Mouse (Mus musculus) right cerebral cortex, postnatal 4 days (tissue): Measurements from ENCODE around the gene Psmb3.
"Not testable (repeated sequence)": the region's sequence is repeated elsewhere in the genome, so short reads cannot be mapped to it uniquely, and the experiment has no call there.

ENCODE experiments used
- DNase-seq: peaks from one replicate; pipeline ENCODE4 v3.0.0-alpha.2; 2022

Psmb3 gene

DNA sequence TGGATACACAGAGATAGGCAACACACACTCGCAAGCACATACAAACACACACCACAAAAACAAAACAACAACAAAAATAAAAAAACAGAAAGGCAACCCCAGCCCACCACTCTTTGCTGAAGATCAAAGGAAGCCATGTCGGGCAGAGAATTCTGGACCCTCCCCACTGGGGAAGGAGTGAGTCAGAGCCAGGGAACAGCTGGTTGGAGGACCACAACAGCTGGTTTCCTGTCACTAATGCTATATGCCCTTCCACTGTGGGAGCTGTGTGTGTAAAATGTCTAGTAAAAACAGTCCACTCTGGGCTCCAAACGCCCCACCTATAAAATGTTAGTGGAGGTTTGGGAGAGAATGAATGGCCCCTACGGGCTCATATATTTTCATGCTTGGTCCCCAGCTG is 18.1 kb downstream of the Psmb3 start:
- no peak for DNase-seq

- no peak for DNase-seq
Observed at GRCm38 (mm10) chr11:97723709-97724108, 20.5 kb downstream of the Psmb3 start.

DNA sequence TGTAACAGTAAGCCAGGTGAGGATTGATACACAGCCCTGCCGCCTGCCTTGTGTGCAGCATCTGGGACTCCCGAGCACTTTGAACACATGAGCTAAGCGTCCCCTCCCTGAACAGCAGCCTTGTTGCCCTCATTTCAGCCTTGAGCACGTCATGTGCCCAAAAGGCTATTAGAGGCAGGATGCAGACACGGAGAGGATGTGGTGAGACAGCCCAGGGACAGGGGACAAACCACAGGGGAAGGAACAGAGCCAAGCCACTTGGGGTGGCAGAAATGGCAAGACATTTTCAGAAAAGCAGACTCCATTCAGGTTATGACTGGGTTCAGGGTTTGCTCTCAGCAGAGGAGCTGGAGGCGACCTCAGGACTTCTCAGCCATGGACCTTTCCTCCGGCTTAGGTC is 25.1 kb downstream of the Psmb3 start:
- no peak for DNase-seq

- DNase-seq: no peak
Observed at GRCm38 (mm10) chr11:97728730-97729129, 25.5 kb downstream of the Psmb3 start.

- DNase-seq: no peak
Observed at GRCm38 (mm10) chr11:97733689-97734088, 30.5 kb downstream of the Psmb3 start.

DNA sequence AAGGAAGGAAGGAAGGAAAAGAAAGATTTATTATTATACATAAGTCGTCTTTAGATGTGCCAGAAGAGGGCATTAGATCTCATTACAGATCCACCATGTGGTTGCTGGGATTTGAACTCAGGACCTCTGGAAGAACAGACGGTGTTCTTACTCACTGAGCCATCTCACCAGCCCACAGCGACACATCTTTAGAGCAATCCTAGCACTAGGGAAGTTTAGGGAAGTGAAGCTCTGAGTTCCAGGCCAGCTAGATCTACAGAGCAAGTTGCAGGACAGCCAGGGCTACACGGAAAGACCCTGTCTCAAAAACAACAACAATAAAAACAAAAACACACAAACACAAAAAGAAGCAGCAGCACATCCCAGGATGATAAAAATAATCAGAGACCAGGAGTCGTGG is 31.6 kb downstream of the Psmb3 start:
- not testable (repeated sequence) for DNase-seq

DNA sequence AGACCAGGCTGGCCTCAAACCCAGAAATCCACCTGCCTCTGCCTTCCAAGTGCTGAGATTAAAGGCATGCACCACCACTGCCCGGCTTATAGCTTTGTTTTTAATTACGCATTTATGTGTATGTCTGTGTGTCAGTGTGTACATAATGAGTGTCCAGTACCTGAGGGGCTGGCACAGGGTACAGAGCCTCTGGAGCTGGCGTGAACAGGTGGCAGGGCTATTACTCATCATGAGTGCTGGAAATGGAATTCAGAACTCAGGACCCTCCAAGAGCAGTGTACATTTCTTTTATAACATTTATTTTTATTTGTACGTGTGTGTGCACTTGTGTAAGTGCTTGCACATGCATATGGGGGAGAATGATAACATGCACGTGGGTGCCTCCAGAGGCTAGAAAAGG is 33.4 kb downstream of the Psmb3 start:
- no peak for DNase-seq

GRCm38 (mm10) chr11:97737600-97737999 is 34.4 kb downstream of the Psmb3 start:
- no peak for DNase-seq

DNA sequence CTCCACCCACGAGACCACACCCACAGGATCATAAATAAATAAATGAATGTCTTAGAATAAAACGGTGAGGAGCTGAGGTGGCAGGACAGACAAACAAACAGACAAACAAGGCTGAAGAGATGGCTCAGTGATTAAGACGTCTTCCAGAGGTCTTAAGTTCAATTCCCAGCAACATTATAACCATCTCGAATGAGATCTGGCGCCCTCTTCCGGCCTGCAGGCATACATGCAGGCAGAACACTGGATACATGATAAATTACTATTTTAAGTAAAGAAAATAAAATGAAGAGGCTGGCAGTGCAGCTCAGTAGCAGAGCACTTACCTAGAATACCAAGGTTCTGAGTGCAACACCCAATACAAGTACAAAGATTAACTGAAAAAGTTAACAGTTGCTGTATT is 35.5 kb downstream of the Psmb3 start:
- no peak for DNase-seq

DNA sequence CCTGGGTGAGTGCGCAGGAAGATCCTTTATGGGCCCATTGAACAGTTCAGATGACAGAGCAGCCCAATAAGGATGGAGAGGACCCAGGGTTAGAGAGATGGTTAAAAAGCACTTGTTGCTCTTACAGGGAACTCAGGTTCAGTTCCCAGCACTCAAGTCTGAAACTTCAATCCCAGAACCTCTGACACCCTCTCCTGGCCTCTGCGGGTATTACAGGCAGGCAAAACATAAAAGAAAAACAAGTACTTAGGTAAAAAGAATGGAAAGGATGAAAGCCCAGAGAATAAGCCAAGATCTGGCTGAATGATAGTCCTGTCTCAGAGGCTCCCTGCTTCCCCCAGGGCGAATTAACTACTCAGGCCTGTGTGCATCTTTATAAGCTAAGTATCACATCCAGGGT is 36.0 kb downstream of the Psmb3 start:
- DNase-seq: no peak

- no peak for DNase-seq
Observed at GRCm38 (mm10) chr11:97740190-97740589, 37.0 kb downstream of the Psmb3 start.

DNA sequence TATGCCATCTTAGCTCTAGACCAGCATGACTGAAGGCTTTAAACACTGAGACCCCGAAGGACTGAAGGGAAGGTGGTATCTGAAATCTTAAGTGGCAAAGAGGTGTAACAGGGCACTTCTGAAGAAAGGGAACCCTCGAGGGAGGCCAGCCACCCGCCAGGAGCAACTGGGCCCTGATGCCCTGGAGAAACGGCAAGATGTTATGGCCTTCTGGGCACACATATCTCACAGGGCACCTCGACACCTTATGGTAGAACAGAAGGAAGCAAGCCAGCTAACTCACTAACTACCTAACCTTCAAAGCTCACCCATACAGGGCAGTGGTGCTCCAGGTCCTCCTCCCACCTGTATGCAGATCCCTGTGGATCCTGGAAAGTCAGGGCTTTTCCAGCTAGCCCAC is 39.0 kb downstream of the Psmb3 start:
- no peak for DNase-seq

DNA sequence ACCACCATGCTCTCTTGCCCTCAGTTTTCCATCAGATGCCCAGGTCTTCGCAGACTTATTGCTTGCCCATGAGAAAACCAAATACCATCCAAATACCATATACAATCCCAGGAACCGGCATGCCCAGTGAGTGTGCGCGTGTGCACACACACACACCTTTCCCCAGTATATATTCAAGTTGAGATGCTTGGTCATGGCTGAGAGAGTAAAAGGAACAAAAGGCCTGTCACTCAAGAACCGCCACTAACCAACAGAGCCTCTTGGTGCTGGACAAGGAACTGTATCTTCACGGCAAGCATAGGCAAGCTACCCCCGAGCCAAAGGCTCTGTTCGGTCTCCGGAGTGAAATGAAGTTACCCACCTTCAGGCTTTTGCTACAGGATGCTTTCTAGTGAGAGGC is 39.4 kb downstream of the Psmb3 start:
- no peak for DNase-seq

DNA sequence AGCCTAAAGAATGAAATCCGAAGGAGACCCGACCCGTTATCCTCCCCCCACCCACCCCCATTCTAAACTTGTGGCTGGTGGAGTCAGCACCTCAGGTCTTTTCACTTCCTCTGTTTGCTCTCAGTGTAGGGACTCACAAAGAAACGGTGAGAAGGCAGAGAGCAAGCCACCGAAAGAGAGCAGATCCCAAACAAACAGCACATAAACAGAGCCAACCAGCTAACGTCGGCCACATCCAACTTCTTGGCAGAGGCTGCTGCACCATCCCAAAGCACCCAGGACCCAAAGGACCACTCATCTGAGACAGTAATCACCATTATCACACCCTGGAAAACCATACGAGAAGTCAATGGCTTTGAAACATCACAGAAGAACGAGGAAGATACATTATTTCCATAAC is 40.2 kb downstream of the Psmb3 start:
- no peak for DNase-seq

GRCm38 (mm10) chr11:97744063-97744717 is 41.0 kb downstream of the Psmb3 start, which contains the start of gene Pip4k2b:
Gene Pip4k2b, minus strand, starts transcription at chr11:97744704.
- no peak for DNase-seq

DNA sequence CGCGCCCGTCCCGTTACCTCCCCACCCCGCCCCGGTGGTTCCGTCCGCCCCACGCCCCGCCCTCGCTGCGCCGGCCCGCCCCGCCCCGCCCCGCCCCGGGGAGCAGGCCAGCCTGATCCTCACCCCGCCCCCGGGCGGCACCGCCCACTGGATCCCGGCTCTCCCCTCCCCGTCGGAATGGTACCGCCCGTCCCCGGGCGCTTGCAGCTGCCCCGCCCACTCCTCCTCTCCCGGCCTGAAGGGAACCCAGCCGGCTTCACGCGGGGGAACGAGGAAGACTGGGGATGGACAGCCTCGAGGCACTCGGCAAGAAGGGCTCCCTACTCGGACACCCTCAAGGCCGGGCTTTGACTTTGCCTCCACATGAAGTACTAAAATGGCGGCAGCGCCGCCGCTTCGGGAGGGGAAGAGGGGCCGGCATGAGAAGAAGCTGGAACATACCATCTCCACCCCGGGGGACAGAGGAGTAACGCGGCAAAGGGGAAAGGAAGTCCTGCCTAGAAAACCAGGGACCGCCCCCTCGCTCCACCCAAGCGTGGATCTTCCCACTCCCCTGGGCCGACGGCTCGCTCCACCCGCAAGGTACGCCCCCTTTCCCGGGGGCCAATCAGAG is 41.6 kb downstream of the Psmb3 start:
- peak; percentile 97 for DNase-seq

- no peak for DNase-seq
Observed at GRCm38 (mm10) chr11:97745331-97745721, 42.1 kb downstream of the Psmb3 start.

- no peak for DNase-seq
Observed at GRCm38 (mm10) chr11:97747773-97748172, 44.6 kb downstream of the Psmb3 start.

GRCm38 (mm10) chr11:97748496-97748895 is 45.3 kb downstream of the Psmb3 start:
- no peak for DNase-seq

GRCm38 (mm10) chr11:97753277-97753676 is 50.1 kb downstream of the Psmb3 start:
- no peak for DNase-seq

GRCm38 (mm10) chr11:97758125-97758524 is 54.9 kb downstream of the Psmb3 start:
- DNase-seq: no peak

- DNase-seq: no peak
Observed at GRCm38 (mm10) chr11:97758942-97759341, 55.7 kb downstream of the Psmb3 start.

- DNase-seq: no peak
Observed at GRCm38 (mm10) chr11:97761638-97762037, 58.4 kb downstream of the Psmb3 start.
